Mouse (Mus musculus) gastrocnemius, adult 2 months (tissue): ENCODE results near the gene Zbtb24. TPM values are rescaled to one million over a fixed set of nuclear protein-coding genes. Genes with fewer than 3 reads are reported as not detected.

Source experiments
- DNase-seq: peaks from one replicate; pipeline ENCODE4 v3.0.0; 2022
- H3K27ac ChIP-seq: fragments of 200-600 bp; 2 replicates; pipeline ENCODE4 v1.8.1; 2022; ENCODE audit warnings: mild to moderate bottlenecking
- H3K4me3 ChIP-seq: fragments of 200-600 bp; 2 replicates; pipeline ENCODE4 v1.8.1; 2022; ENCODE audit warnings: mild to moderate bottlenecking, moderate library complexity
- CTCF ChIP-seq: fragments of 200-600 bp; IDR thresholded peaks from 2 replicates; pipeline ENCODE4 v1.8.1; 2022; ENCODE audit warnings: antibody characterized with exemption, mild to moderate bottlenecking, moderate library complexity
- intact Hi-C: fragments of 180-260 bp; cut with DNase I; formaldehyde crosslinking; loops from one replicate; pipeline ENCODE4 v1.15.1; 2025
- total RNA-seq, 2 experiments: library from RNA; stranded (reverse); gene quantifications; 2 replicates each; pipeline ENCODE4 v1.2.3; 2021

Gene Zbtb24
- total RNA-seq, 2 experiments from 2014 or later: 4.6 to 6.1 TPM

DNA sequence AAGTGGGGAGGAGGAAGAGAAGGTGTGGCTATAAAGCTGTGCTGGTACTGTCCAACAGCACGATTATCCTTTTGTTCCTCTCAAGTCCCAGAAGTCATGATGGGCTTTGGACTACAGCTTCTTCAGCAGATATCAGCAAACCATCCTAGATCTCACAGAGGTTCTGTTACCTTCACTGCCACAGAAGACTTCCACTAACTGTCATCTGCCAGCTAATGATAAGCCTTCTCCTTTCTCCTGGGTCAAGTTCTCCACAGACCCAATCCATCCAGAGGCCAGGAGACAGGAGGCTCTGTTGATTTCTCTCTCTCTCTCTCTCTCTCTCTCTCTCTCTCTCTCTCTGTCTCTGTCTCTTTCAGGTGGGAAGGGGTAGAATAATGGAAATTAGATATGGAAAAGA is 2.0 kb upstream of the Zbtb24 start:
- Histone ChIP-seq H3K27ac (no peak overlapping the region), H3K4me3 (no peak overlapping the region)
- TF ChIP-seq CTCF: no peak
- DNase-seq: no peak
- intact Hi-C loops: no loop called here

DNA sequence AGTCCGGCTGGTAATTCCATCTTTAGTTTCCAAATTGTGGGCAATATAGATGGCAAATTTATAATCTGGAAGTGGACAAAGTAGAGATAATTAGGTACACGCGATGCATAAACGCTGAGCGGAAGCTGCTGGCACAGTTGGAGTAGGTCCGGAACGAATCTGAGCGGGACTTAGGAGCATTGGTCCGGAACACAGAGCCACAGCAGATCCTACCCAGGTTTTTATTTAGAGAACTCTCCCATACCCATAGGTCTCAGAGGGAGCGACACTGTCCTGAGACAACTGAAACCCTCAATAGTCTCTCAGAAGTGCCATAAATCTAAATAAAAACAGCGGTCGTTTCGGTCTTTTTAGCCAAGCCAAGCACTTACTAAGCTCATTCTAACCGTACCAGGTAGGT is 499 bp upstream of the Zbtb24 start:
- H3K4me3 ChIP-seq: peak overlapping the region; percentile 91
- H3K27ac ChIP-seq: peak overlapping the region; percentile 95
- intact Hi-C loops: no loop called here
- no peak for TF ChIP-seq CTCF
- peak; percentile 29 for DNase-seq

DNA sequence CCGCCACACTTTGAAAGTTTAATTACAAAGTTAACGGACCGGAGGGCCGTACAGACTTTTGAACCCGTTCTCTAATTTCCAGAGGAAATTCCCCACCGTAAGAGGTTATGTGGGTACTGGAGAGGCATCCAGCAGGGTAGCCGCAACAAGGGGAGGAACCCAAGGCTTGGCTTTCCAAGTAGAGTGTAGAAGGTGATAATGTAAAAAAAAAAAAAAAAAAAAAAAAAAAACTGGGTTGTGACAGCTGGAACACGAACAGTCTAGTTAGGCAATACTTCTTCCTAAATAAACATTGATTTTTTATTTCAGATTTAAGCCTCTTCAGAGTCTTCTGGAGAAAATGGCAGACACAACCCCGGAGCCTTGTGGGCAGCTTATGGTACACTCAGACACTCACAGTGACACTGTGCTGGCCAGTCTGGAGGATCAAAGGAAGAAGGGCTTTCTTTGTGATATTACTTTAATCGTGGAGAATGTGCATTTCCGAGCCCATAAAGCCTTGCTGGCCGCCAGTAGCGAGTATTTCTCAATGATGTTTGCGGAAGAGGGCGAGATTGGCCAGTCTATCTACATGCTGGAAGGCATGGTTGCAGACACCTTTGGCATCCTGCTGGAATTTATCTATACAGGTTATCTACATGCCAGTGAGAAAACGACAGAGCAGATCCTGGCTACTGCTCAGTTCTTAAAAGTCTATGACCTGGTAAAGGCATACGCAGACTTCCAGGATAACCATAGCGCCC is 768 bp downstream of the Zbtb24 start:
- TF ChIP-seq CTCF: no peak
- peak overlapping the region; percentile 91 for H3K4me3 ChIP-seq
- intact Hi-C loops: no loop called here
- DNase-seq: no peak
- H3K27ac ChIP-seq: peak overlapping the region; percentile 95

DNA sequence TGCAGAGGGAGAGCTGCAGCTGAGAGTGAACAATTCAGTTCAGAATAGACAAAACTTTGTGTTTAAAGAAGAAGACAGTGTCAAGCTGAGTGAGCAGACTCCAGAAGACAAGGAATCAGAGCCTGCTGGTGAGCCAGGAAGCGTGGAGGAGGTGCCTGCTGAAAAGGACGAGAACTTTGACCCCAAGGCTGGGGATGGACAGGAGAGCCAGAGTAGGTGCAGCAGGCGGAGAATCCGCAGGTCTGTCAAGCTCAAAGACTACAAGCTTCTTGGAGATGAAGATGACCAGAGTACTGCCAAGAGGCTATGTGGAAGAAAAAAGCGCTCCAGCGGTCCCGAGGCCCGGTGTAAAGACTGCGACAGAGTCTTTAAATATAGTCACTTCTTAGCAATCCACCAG is 1.5 kb downstream of the Zbtb24 start:
- no peak for DNase-seq
- H3K27ac ChIP-seq: no peak overlapping the region
- TF ChIP-seq CTCF: no peak
- peak overlapping the region; percentile 91; the same call in 1 of the 2 replicates for H3K4me3 ChIP-seq
- intact Hi-C loops: no loop called here

DNA sequence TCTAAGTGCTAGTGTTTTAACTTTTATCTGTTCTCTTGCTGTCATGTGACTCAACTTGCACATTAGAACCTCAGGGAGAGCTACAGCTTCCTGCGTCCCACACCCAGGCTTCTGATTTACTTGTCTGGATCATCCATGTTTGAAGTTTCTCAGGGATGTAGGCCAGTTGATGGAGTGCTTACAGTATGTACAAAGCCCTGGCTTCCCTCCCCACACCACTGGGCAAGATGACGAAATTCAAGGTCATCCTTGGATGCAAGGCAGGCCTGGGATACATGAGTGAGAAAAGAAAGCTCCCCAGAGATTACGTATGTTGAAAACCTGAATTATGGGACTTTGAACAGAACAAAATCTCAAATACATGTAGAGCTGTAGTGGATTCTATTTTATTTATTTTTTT is 2.6 kb downstream of the Zbtb24 start:
- Histone ChIP-seq H3K27ac (no peak overlapping the region), H3K4me3 (no peak overlapping the region)
- intact Hi-C loops: no loop called here
- DNase-seq: no peak
- TF ChIP-seq CTCF: no peak

DNA sequence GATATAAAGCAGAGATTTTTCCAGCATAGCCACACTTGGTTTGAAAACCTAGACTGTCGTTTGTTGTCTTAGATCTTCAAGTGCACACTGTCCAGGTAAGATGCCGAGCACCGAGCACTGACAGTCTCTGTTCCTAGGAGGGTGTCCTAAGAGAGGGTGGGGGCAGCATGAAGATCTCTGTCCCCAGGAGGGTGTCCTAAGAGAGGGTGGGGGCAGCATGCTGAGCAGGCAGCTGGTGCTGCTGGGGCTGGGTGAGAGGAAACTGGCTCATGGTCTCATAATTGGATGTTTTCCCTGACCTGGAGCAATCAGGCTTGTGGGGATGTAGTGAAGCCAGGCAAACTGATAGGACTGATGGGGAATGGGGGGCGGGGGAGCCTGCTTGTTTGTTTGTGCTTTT is 9.8 kb downstream of the Zbtb24 start:
- intact Hi-C loops: no loop called here
- H3K27ac ChIP-seq: no peak overlapping the region

DNA sequence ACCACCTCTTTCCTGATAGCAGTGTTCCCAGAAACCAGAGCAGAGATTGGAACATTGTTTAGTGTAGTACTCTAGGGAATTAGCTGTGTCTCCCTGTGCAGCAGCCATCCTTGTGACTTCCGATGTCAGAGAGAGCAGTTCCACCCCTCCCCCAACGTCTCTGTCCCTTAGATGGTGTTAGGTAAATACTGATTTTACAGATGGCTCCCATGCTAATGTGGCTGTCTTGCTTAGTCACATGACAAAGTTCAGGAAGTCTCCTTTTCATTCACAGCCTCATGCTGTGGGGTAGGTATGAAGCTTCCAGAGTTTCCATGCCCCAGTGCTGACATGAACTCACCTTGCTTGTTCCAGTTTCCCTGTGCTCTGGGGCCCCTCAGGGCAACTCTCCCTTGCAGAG is 10.3 kb downstream of the Zbtb24 start:
- no peak for DNase-seq
- TF ChIP-seq CTCF: no peak
- H3K4me3 ChIP-seq: no peak overlapping the region
- intact Hi-C loops: no loop called here
- H3K27ac ChIP-seq: no peak overlapping the region

More for the DNA sequence above, 9.8 kb downstream of the Zbtb24 start:
- no peak for TF ChIP-seq CTCF
- no peak overlapping the region for H3K4me3 ChIP-seq
- no peak for DNase-seq

DNA sequence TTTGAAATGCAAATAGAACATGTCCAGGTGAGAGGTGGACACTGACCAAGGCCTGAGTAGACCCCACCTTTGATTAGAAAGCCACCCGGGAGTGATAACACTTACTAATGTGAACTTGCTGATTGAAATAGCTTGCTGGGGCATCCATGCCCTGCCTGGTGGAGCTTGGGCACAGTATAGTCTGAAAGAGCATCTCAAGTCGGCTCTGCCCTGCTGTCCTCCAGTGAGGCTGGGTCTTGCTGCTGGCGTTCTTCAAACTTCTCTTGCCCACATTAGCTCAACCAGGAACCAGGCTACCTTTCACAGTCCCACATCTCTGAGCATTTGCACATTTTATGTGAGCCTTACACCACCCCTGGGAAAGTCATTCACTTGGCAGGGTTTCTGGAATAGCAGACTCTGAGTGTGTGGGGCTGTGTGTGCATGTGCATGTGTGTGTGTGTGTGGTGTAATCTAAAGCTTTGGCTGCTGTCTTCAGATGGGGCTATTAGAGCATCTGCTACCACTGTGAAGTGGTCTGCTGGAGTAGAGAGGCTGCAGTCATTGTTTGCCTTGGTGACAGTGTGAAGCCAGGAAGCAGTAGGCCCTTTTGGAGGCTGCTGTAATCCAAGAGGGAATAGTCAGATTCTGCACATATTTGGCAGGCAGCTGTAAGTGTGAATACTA is 11.0 kb downstream of the Zbtb24 start:
- Histone ChIP-seq H3K4me3 (no peak overlapping the region), H3K27ac (no peak overlapping the region)
- TF ChIP-seq CTCF: no peak
- DNase-seq: no peak
- intact Hi-C loops: no loop called here

DNA sequence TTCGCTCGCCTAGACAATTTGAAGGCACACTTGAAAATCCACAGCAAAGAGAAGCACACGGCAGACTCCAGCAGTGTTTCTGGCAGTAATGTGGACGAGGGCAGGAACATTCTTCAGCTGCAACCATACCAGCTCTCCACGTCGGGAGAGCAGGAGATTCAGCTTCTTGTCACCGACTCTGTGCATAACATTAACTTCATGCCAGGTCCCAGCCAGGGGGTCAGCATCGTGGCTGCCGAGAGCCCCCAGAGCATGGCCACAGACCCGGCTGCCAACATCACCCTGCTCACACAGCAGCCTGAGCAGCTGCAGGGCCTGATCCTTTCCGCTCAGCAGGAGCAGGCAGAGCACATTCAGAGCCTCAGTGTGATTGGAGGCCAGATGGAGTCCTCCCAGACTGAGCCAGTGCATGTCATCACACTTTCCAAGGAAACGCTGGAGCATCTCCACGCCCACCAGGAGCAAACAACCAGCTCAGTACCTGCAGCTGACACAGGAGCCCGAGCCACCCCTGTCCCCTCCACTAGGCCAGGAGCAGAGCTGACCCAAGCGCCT is 14.3 kb downstream of the Zbtb24 start:
- Histone ChIP-seq H3K27ac (no peak overlapping the region), H3K4me3 (no peak overlapping the region)
- TF ChIP-seq CTCF: no peak
- no peak for DNase-seq
- intact Hi-C loops: no loop called here

DNA sequence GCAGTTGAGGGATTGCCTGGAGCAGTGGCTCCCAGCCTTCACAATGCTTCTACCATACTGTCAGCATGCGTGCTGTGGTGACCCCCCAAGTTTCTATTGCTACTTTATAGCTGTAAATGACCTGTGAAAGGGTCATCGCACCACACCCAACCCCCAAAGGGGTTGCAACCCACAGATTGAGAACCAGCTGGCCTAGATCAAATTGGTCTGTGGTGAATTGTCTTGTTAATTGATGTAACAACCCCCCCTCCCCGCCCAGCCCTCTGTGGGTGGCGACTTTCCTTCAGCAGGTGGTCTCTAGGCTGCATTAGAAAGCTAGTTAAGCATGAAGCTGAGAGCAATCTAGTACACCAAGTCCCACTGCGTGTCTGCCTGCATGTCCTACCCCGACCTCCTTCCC is 17.1 kb downstream of the Zbtb24 start:
- H3K27ac ChIP-seq: no peak overlapping the region
- intact Hi-C loops: no loop called here
- no peak for DNase-seq
- no peak for TF ChIP-seq CTCF
- H3K4me3 ChIP-seq: no peak overlapping the region

DNA sequence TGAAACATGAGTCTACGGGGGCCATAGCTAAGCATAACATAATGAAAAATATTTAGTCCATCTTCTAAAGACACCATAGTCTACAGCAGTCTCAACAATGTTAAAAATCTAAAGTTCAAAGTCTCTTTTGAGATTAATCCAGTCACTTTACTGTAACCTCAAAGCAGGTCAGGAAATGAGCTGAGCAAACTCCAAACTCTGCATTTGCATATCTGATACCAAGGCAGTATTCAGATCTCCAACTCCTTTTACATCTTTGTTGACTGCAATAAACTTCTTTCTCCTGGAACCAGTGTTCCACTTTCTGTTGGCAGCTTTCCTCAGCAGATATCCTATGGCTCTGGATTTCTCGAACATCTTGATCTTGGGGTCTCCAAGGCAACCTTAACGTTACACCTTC is 20.5 kb downstream of the Zbtb24 start:
- intact Hi-C loops: no loop called here
- DNase-seq: no peak
- Histone ChIP-seq H3K27ac (no peak overlapping the region), H3K4me3 (no peak overlapping the region)
- no peak for TF ChIP-seq CTCF

DNA sequence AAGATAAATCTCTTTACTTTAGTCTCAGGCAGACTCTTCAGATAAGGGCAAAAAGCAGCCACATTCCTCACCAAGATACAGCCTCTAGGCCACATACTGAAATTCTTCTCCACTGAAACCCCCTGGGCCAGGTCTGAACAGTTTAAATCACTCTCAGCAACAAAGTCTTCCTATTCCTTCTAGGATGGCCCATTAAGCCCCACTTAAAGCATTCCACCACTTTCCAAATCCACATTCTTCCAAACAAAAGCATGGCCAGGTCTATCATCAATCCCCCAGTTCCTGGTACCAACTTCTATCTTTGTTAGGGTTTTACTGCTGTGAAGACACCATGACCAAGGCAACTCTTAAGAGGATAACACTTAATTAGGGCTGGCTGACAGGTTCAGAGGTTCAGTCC is 22.4 kb downstream of the Zbtb24 start:
- intact Hi-C loops: no loop called here
- Histone ChIP-seq H3K4me3 (no peak overlapping the region), H3K27ac (no peak overlapping the region)
- no peak for DNase-seq
- TF ChIP-seq CTCF: no peak

DNA sequence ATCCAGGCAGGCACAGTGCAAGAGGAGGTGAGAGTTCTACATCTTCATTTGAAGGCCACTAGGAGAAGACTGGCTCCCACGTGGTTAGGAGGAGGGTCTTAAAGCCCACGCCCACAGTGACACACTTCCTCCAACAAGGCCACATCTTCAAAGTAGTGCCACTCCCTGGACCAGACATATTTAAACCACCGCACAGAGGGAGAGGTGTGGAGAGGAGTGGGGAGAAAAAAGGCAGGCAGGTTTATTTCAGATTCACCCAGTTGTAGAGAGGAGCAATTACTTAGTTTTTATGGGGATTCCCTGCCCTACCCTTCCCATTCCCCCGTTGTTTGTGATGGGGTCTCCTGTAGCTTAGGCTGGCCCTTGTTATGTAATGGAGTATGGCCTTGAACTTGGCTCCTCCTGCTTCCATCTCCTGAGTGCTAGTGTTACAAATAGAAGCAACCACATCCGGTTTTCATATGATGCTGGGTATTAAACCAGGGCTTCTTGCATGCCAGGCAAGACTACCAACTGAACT is 22.8 kb downstream of the Zbtb24 start:
- Histone ChIP-seq H3K4me3 (no peak overlapping the region), H3K27ac (no peak overlapping the region)
- DNase-seq: no peak
- no peak for TF ChIP-seq CTCF
- intact Hi-C loops: no loop called here
